Comparison of ENCODE assay signal across 15 mouse cellular contexts in the genomic region with DNA sequence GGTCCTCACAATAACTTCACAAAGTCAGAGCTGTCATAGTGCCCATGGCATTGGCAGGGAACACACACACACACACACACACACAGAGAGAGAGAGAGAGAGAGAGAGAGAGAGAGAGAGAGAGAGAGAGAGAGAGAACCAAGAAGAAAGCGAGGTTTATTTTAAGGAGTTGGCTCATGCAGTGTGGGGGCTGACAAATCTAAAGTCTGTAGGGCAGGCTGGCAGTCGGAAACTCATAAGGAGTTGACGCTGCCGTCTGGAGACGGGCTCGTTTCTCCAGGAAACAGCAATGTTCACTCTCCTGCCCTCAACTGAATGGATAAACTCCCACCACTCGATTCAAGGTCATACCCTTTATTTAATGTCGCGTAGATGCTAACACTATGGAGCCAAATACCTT.
"Had no signal": no experiment of that assay in that cellular context is flagged by ENCODE, and none has a peak within 500 bp of the region (broad histone marks: within the 10 kb centered on the region; RNA-seq: fewer than 3 reads in every experiment).

No protein-coding gene starts in this region.

- H3K9me3 ChIP-seq: limb, embryonic 12.5 days; midbrain, embryonic 12.5 days; neural tube, embryonic 13.5 days had no signal

- H3K36me3 ChIP-seq: limb, embryonic 12.5 days; midbrain, embryonic 12.5 days; neural tube, embryonic 13.5 days had no signal

- DNase-seq: kidney, adult 8-10 months; kidney, postnatal 25 days; liver; lung, adult 18-20 months; retina, postnatal 1 day; thymus, adult 18-20 months; thymus, postnatal 14 days had no signal

- H3K9ac ChIP-seq: limb, embryonic 12.5 days; liver, embryonic 14.5 days; midbrain, embryonic 12.5 days; neural tube, embryonic 13.5 days had no signal

- H3K27me3 ChIP-seq: limb, embryonic 12.5 days; midbrain, embryonic 12.5 days; neural tube, embryonic 13.5 days had no signal

- H3K27ac ChIP-seq: limb, embryonic 12.5 days; liver, embryonic 14.5 days; midbrain, embryonic 12.5 days; neural tube, embryonic 13.5 days; stomach, postnatal 0 days had no signal

- H3K4me3 ChIP-seq: limb, embryonic 12.5 days; midbrain, embryonic 12.5 days; neural tube, embryonic 13.5 days had no signal

- ATAC-seq: inflammation-experienced regulatory T-cells, adult 6 months; intestine, postnatal 0 days; midbrain, embryonic 16.5 days had no signal

- H3K4me2 ChIP-seq: limb, embryonic 12.5 days; midbrain, embryonic 12.5 days; neural tube, embryonic 13.5 days had no signal
